Mouse (Mus musculus) hindbrain, embryonic 11.5 days (tissue): Measurements from ENCODE around the gene Zfp276. TPM values are rescaled to one million over a fixed set of nuclear protein-coding genes. Genes with fewer than 3 reads are reported as not detected.
"Not testable (repeated sequence)": the region's sequence is repeated elsewhere in the genome, so short reads cannot be mapped to it uniquely, and the experiment has no call there.

ENCODE experiments used
- ATAC-seq: fragments of 200-750 bp; cut with Nextera tagmentation; 2 replicates; pipeline ENCODE4 v1.8.0; 2017; ENCODE audit warnings: mild to moderate bottlenecking, moderate TSS enrichment, moderate library complexity; ENCODE audit not compliant: low FRiP score
- DNase-seq: peaks from one replicate; pipeline ENCODE4 v3.0.0-alpha.2; 2015; ENCODE audit warnings: low spot score
- H3K27ac ChIP-seq: fragments of 300-500 bp; sonication (generic); 2 replicates; pipeline ENCODE4 v1.5.1; 2014; ENCODE audit warnings: mild to moderate bottlenecking, low read depth, low read length
- H3K27me3 ChIP-seq: fragments of 300-500 bp; sonication (generic); 2 replicates; pipeline ENCODE4 v1.6.1; 2014; ENCODE audit warnings: mild to moderate bottlenecking, low read length, moderate library complexity, mixed read lengths; ENCODE audit not compliant: control insufficient read depth, insufficient read depth
- H3K36me3 ChIP-seq: fragments of 300-500 bp; sonication (generic); 2 replicates; pipeline ENCODE4 v1.6.1; 2014; ENCODE audit warnings: mild to moderate bottlenecking, low read length, moderate library complexity, mixed read lengths; ENCODE audit not compliant: control insufficient read depth, insufficient read depth
- H3K4me1 ChIP-seq: fragments of 300-500 bp; sonication (generic); replicated peaks from 2 replicates; pipeline ENCODE4 v1.6.1; 2014; ENCODE audit warnings: low read length, mixed read lengths; ENCODE audit not compliant: control insufficient read depth, insufficient read depth
- H3K4me2 ChIP-seq: fragments of 300-500 bp; sonication (generic); replicated peaks from 2 replicates; pipeline ENCODE4 v1.6.1; 2014; ENCODE audit warnings: mild to moderate bottlenecking, low read depth, low read length
- H3K4me3 ChIP-seq: fragments of 300-500 bp; sonication (generic); 2 replicates; pipeline ENCODE4 v1.5.1; 2014; ENCODE audit warnings: low read depth, low read length
- H3K9ac ChIP-seq: fragments of 300-500 bp; sonication (generic); 2 replicates; pipeline ENCODE4 v1.6.1; 2014; ENCODE audit warnings: low read depth, low read length
- H3K9me3 ChIP-seq: fragments of 300-500 bp; sonication (generic); 2 replicates; pipeline ENCODE4 v1.6.1; 2016; ENCODE audit warnings: low read length; ENCODE audit not compliant: control insufficient read depth
- WGBS: fragments of 180-500 bp; shearing (Covaris S2); extraction: QIAGEN DNeasy Blood & Tissue Kit; methylation state at CpG from one replicate; pipeline ENCODE4 v1.1.7; 2014; 5-methylcytosine and 5-hydroxymethylcytosine counted together
- polyA plus RNA-seq: library from polyadenylated mRNA; unstranded; fragments of >200 nt; fragmentation: Nextera tagmentation; extraction: Ambion mirVana; gene quantifications from 2 replicates; pipeline ENCODE4 v1.2.1, GENCODE M21; 2014

The Zfp276 gene
- polyA plus RNA-seq, 1 experiment from 2014 or later = 18.1 TPM

GRCm38 (mm10) chr8:123253451-123254098, 420 bp upstream of the Zfp276 start:
- Histone ChIP-seq H3K9ac (peak overlapping the region; percentile 98), H3K27ac (peak overlapping the region; percentile 85), H3K27me3 (no peaks in the 10 kb centered on the region), H3K4me1 (peaks cover 11% of the 10 kb centered on the region), H3K9me3 (no peaks in the 10 kb centered on the region), H3K36me3 (0 out of 2 replicates have a peak, but pooled peaks cover 2% of the 10 kb centered on the region), H3K4me3 (peak overlapping the region; percentile 96), H3K4me2 (peak overlapping the region; percentile 97)
- under 1% methylated on average over 23 of the region's 40 CpGs for WGBS
- ATAC-seq = no peak; the same call in none of the 2 replicates
- DNase-seq = no peak

- Histone ChIP-seq H3K9me3 (no peaks in the 10 kb centered on the region), H3K27ac (no peak overlapping the region), H3K4me2 (peak overlapping the region; percentile 97), H3K27me3 (no peaks in the 10 kb centered on the region), H3K4me1 (peaks cover 11% of the 10 kb centered on the region), H3K36me3 (0 out of 2 replicates have a peak, but pooled peaks cover 2% of the 10 kb centered on the region), H3K9ac (peak overlapping the region; percentile 98), H3K4me3 (peak overlapping the region; percentile 96)
- ATAC-seq = no peak
- DNase-seq = no peak
- WGBS = 68% methylated on average over 6 of the region's 6 CpGs
Observed at GRCm38 (mm10) chr8:123255170-123255569, 1.2 kb downstream of the Zfp276 start.

GRCm38 (mm10) chr8:123257114-123257513, 3.1 kb downstream of the Zfp276 start:
- H3K36me3 ChIP-seq = 0 out of 2 replicates have a peak, but pooled peaks cover 2% of the 10 kb centered on the region

GRCm38 (mm10) chr8:123257593-123257992, 3.6 kb downstream of the Zfp276 start:
- H3K9me3 ChIP-seq, H3K9ac ChIP-seq, DNase-seq, H3K36me3 ChIP-seq, ATAC-seq, H3K4me3 ChIP-seq, H3K4me2 ChIP-seq, H3K27ac ChIP-seq, H3K27me3 ChIP-seq: not testable (repeated sequence)
- WGBS = 94% methylated on average over 8 of the region's 8 CpGs
- peaks cover 11% of the 10 kb centered on the region for H3K4me1 ChIP-seq

More at GRCm38 (mm10) chr8:123257114-123257513, 3.1 kb downstream of the Zfp276 start:
- WGBS = 62% methylated on average over 3 of the region's 3 CpGs
- Histone ChIP-seq H3K4me1 (peaks cover 11% of the 10 kb centered on the region), H3K9ac (no peak overlapping the region), H3K9me3 (no peaks in the 10 kb centered on the region), H3K4me2 (no peak overlapping the region), H3K27me3 (no peaks in the 10 kb centered on the region), H3K27ac (no peak overlapping the region), H3K4me3 (no peak overlapping the region)
- ATAC-seq = no peak
- DNase-seq = no peak

GRCm38 (mm10) chr8:123267926-123268656, 14.1 kb downstream of the Zfp276 start:
- Histone ChIP-seq H3K36me3 (peaks cover 15% of the 10 kb centered on the region), H3K9ac (no peak overlapping the region), H3K4me2 (no peak overlapping the region), H3K27ac (peak overlapping the region; percentile 62), H3K4me3 (no peak overlapping the region), H3K27me3 (no peaks in the 10 kb centered on the region), H3K4me1 (no peaks in the 10 kb centered on the region), H3K9me3 (no peaks in the 10 kb centered on the region)
- 79% methylated on average over 14 of the region's 14 CpGs for WGBS
- DNase-seq = peak; percentile 33
- ATAC-seq = peak; percentile 65

GRCm38 (mm10) chr8:123271147-123271546, 17.2 kb downstream of the Zfp276 start:
- peaks cover 9% of the 10 kb centered on the region; the same call in 1 of the 2 replicates for H3K36me3 ChIP-seq
- ATAC-seq (no peak), DNase-seq (no peak)
- no peak overlapping the region for H3K27ac ChIP-seq
- H3K4me3 ChIP-seq = no peak overlapping the region
- whole genome bisulfite sequencing = 91% methylated on average over 10 of the region's 10 CpGs
- H3K9ac ChIP-seq = no peak overlapping the region
- no peaks in the 10 kb centered on the region for H3K27me3 ChIP-seq
- H3K4me2 ChIP-seq = no peak overlapping the region
- H3K4me1 ChIP-seq = no peaks in the 10 kb centered on the region
- H3K9me3 ChIP-seq = no peaks in the 10 kb centered on the region

GRCm38 (mm10) chr8:123271901-123272300, 17.9 kb downstream of the Zfp276 start:
- no peak overlapping the region for H3K4me2 ChIP-seq
- H3K36me3 ChIP-seq = peaks cover 7% of the 10 kb centered on the region; the same call in 1 of the 2 replicates
- ATAC-seq (no peak), DNase-seq (no peak)
- H3K9me3 ChIP-seq = no peaks in the 10 kb centered on the region
- 80% methylated on average over 4 of the region's 4 CpGs for WGBS
- no peak overlapping the region for H3K4me3 ChIP-seq
- no peak overlapping the region for H3K27ac ChIP-seq
- no peaks in the 10 kb centered on the region for H3K4me1 ChIP-seq
- H3K9ac ChIP-seq = no peak overlapping the region
- no peaks in the 10 kb centered on the region for H3K27me3 ChIP-seq

GRCm38 (mm10) chr8:123274447-123274846, 20.5 kb downstream of the Zfp276 start:
- H3K9ac ChIP-seq = no peak overlapping the region
- no peak for DNase-seq
- H3K36me3 ChIP-seq = peaks cover 2% of the 10 kb centered on the region; the same call in 1 of the 2 replicates
- no peak for ATAC-seq
- no peaks in the 10 kb centered on the region for H3K27me3 ChIP-seq
- no peak overlapping the region for H3K4me2 ChIP-seq
- no peak overlapping the region for H3K27ac ChIP-seq
- WGBS = 84% methylated on average over 5 of the region's 5 CpGs
- H3K9me3 ChIP-seq = no peaks in the 10 kb centered on the region
- no peaks in the 10 kb centered on the region for H3K4me1 ChIP-seq
- no peak overlapping the region for H3K4me3 ChIP-seq
